Mouse (Mus musculus): ENCODE data around the gene Tnrc18. TPM values are rescaled to one million over a fixed set of nuclear protein-coding genes. Genes with fewer than 3 reads are reported as not detected.

Gene Tnrc18
- polyA plus RNA-seq, 1 experiment from 2014 or later = 9.9 TPM

- no peak for ATAC-seq
- Histone ChIP-seq H3K36me3 (ENCODE audit: control insufficient read depth, insufficient read depth) (no peaks in the 10 kb centered on the region), H3K9me3 (ENCODE audit: control insufficient read depth) (no peaks in the 10 kb centered on the region), H3K4me1 (replicated peaks; ENCODE audit: control insufficient read depth, insufficient read depth, low read length) (no peaks in the 10 kb centered on the region), H3K4me3 (ENCODE audit: low read depth, low read length) (no peak overlapping the region), H3K9ac (ENCODE audit: low read depth, low read length) (no peak overlapping the region), H3K27me3 (replicated peaks; ENCODE audit: control insufficient read depth, insufficient read depth, low read length) (no peaks in the 10 kb centered on the region), H3K4me2 (replicated peaks; ENCODE audit: low read depth) (no peak overlapping the region), H3K27ac (ENCODE audit: low read depth, low read length) (no peak overlapping the region)
- WGBS = 71% methylated on average over 12 of the region's 12 CpGs
- TF ChIP-seq CTCF (IDR thresholded peaks at IDR 0.05; ENCODE audit: low read depth) = no peak
Measured at GRCm38 (mm10) chr5:142692971-142693737, 124.3 kb downstream of the Tnrc18 start.

GRCm38 (mm10) chr5:142692248-142692647 is 125.2 kb downstream of the Tnrc18 start, which contains the start of gene Slc29a4:
Gene Slc29a4 (plus strand): TSS chr5:142692512.
- H3K27ac ChIP-seq (ENCODE audit: low read depth, low read length) = no peak within 1 kb of the TSS
- H3K36me3 ChIP-seq (ENCODE audit: control insufficient read depth, insufficient read depth) = no peaks in the 10 kb centered on the region
- no peaks in the 10 kb centered on the region for H3K27me3 ChIP-seq (replicated peaks; ENCODE audit: control insufficient read depth, insufficient read depth, low read length)
- no peaks in the 10 kb centered on the region for H3K4me1 ChIP-seq (replicated peaks; ENCODE audit: control insufficient read depth, insufficient read depth, low read length)
- no peak for ATAC-seq
- no peak within 1 kb of the TSS for H3K9ac ChIP-seq (ENCODE audit: low read depth, low read length)
- H3K4me3 ChIP-seq (ENCODE audit: low read depth, low read length) = no peak within 1 kb of the TSS
- TF ChIP-seq CTCF (IDR thresholded peaks at IDR 0.05; ENCODE audit: low read depth) = no peak
- H3K9me3 ChIP-seq (ENCODE audit: control insufficient read depth) = no peaks in the 10 kb centered on the region
- WGBS = 42% methylated on average over 14 of the region's 14 CpGs
- H3K4me2 ChIP-seq (replicated peaks; ENCODE audit: low read depth) = no peak within 1 kb of the TSS

GRCm38 (mm10) chr5:142690343-142690742 is 127.1 kb downstream of the Tnrc18 start:
- Histone ChIP-seq H3K9me3 (ENCODE audit: control insufficient read depth) (no peaks in the 10 kb centered on the region), H3K27me3 (replicated peaks; ENCODE audit: control insufficient read depth, insufficient read depth, low read length) (no peaks in the 10 kb centered on the region), H3K4me1 (replicated peaks; ENCODE audit: control insufficient read depth, insufficient read depth, low read length) (no peaks in the 10 kb centered on the region), H3K36me3 (ENCODE audit: control insufficient read depth, insufficient read depth) (no peaks in the 10 kb centered on the region), H3K4me2 (replicated peaks; ENCODE audit: low read depth) (no peak overlapping the region), H3K4me3 (ENCODE audit: low read depth, low read length) (no peak overlapping the region), H3K27ac (ENCODE audit: low read depth, low read length) (no peak overlapping the region), H3K9ac (ENCODE audit: low read depth, low read length) (no peak overlapping the region)
- ATAC-seq = no peak
- TF ChIP-seq CTCF (IDR thresholded peaks at IDR 0.05; ENCODE audit: low read depth) = no peak
- WGBS = 75% methylated on average over 3 of the region's 3 CpGs

- no peaks in the 10 kb centered on the region for H3K27me3 ChIP-seq (replicated peaks; ENCODE audit: control insufficient read depth, insufficient read depth, low read length)
- H3K9ac ChIP-seq (ENCODE audit: low read depth, low read length) = no peak overlapping the region
- no peaks in the 10 kb centered on the region for H3K9me3 ChIP-seq (ENCODE audit: control insufficient read depth)
- H3K36me3 ChIP-seq (ENCODE audit: control insufficient read depth, insufficient read depth) = no peaks in the 10 kb centered on the region
- ATAC-seq = no peak
- no peak overlapping the region for H3K4me2 ChIP-seq (replicated peaks; ENCODE audit: low read depth)
- TF ChIP-seq CTCF (IDR thresholded peaks at IDR 0.05; ENCODE audit: low read depth) = no peak
- 45% methylated on average over 6 of the region's 6 CpGs for WGBS
- H3K4me1 ChIP-seq (replicated peaks; ENCODE audit: control insufficient read depth, insufficient read depth, low read length) = no peaks in the 10 kb centered on the region
- no peak overlapping the region for H3K4me3 ChIP-seq (ENCODE audit: low read depth, low read length)
- no peak overlapping the region for H3K27ac ChIP-seq (ENCODE audit: low read depth, low read length)
Measured at GRCm38 (mm10) chr5:142688866-142689265, 128.6 kb downstream of the Tnrc18 start.

GRCm38 (mm10) chr5:142682529-142682928 is 134.9 kb downstream of the Tnrc18 start:
- Histone ChIP-seq H3K4me3 (ENCODE audit: low read depth, low read length) (no peak overlapping the region), H3K9ac (ENCODE audit: low read depth, low read length) (no peak overlapping the region), H3K27me3 (replicated peaks; ENCODE audit: control insufficient read depth, insufficient read depth, low read length) (no peaks in the 10 kb centered on the region), H3K4me1 (replicated peaks; ENCODE audit: control insufficient read depth, insufficient read depth, low read length) (no peaks in the 10 kb centered on the region), H3K36me3 (ENCODE audit: control insufficient read depth, insufficient read depth) (no peaks in the 10 kb centered on the region), H3K9me3 (ENCODE audit: control insufficient read depth) (no peaks in the 10 kb centered on the region), H3K4me2 (replicated peaks; ENCODE audit: low read depth) (no peak overlapping the region), H3K27ac (ENCODE audit: low read depth, low read length) (no peak overlapping the region)
- no peak for ATAC-seq
- no peak for TF ChIP-seq CTCF (IDR thresholded peaks at IDR 0.05; ENCODE audit: low read depth)
- 89% methylated on average over 5 of the region's 5 CpGs for WGBS

- WGBS = 78% methylated on average over 3 of the region's 3 CpGs
- no peaks in the 10 kb centered on the region for H3K36me3 ChIP-seq (ENCODE audit: control insufficient read depth, insufficient read depth)
- no peaks in the 10 kb centered on the region for H3K9me3 ChIP-seq (ENCODE audit: control insufficient read depth)
- H3K27ac ChIP-seq (ENCODE audit: low read depth, low read length) = no peak overlapping the region
- no peak overlapping the region for H3K4me3 ChIP-seq (ENCODE audit: low read depth, low read length)
- TF ChIP-seq CTCF (IDR thresholded peaks at IDR 0.05; ENCODE audit: low read depth) = no peak
- H3K4me1 ChIP-seq (replicated peaks; ENCODE audit: control insufficient read depth, insufficient read depth, low read length) = no peaks in the 10 kb centered on the region
- H3K9ac ChIP-seq (ENCODE audit: low read depth, low read length) = no peak overlapping the region
- no peaks in the 10 kb centered on the region for H3K27me3 ChIP-seq (replicated peaks; ENCODE audit: control insufficient read depth, insufficient read depth, low read length)
- no peak for ATAC-seq
- H3K4me2 ChIP-seq (replicated peaks; ENCODE audit: low read depth) = no peak overlapping the region
Measured at GRCm38 (mm10) chr5:142681911-142682310, 135.6 kb downstream of the Tnrc18 start.
